Mouse (Mus musculus) layer of hippocampus, adult 2 months (tissue): ENCODE measurements around the gene Pik3r1. TPM values are rescaled to one million over a fixed set of nuclear protein-coding genes. Genes with fewer than 3 reads are reported as not detected.
A peak's percentile ranks its signal among the peaks of the same experiment; 100 is the strongest.

Experiments
- DNase-seq, 2 experiments: peaks; one replicate each; pipeline ENCODE4 v3.0.0; 2022; ENCODE audit warnings: low spot score in 2 of 2
- H3K27ac ChIP-seq: fragments of 200-600 bp; 2 replicates; pipeline ENCODE4 v1.8.1; 2022
- H3K4me3 ChIP-seq: fragments of 200-600 bp; 2 replicates; pipeline ENCODE4 v1.8.1; 2022; ENCODE audit warnings: mild to moderate bottlenecking
- CTCF ChIP-seq: fragments of 200-600 bp; conservative IDR thresholded peaks from 2 replicates; pipeline ENCODE4 v1.8.1; 2022; ENCODE audit warnings: antibody characterized with exemption, mild to moderate bottlenecking, moderate library complexity
- total RNA-seq, 2 experiments: library from RNA; stranded (reverse); gene quantifications; 2 replicates each; pipeline ENCODE4 v1.2.3; 2021

The Pik3r1 gene
- total RNA-seq, 2 experiments from 2014 or later: 79.8 to 80.8 TPM

GRCm38 (mm10) chr13:101798522-101798921 lies 30.5 kb upstream of the Pik3r1 start:
- no peak overlapping the region for H3K27ac ChIP-seq
- no peak overlapping the region for H3K4me3 ChIP-seq
- no peak for DNase-seq
- TF ChIP-seq CTCF: no peak

- TF ChIP-seq CTCF: no peak
- Histone ChIP-seq H3K27ac (peak overlapping the region; percentile 32; the same call in 1 of the 2 replicates), H3K4me3 (no peak overlapping the region)
- no peak for DNase-seq
Observed at GRCm38 (mm10) chr13:101796983-101797382, 29.0 kb upstream of the Pik3r1 start.

GRCm38 (mm10) chr13:101785705-101786104 lies 17.7 kb upstream of the Pik3r1 start:
- no peak overlapping the region for H3K4me3 ChIP-seq
- TF ChIP-seq CTCF: no peak
- DNase-seq: no peak
- no peak overlapping the region for H3K27ac ChIP-seq

- no peak overlapping the region for H3K27ac ChIP-seq
- no peak for TF ChIP-seq CTCF
- DNase-seq: no peak
- no peak overlapping the region for H3K4me3 ChIP-seq
Observed at GRCm38 (mm10) chr13:101784651-101785289, 16.8 kb upstream of the Pik3r1 start.

- DNase-seq: no peak
- H3K27ac ChIP-seq: no peak overlapping the region
- H3K4me3 ChIP-seq: no peak overlapping the region
- no peak for TF ChIP-seq CTCF
Observed at GRCm38 (mm10) chr13:101779011-101779410, 11.0 kb upstream of the Pik3r1 start.

- TF ChIP-seq CTCF: no peak
- Histone ChIP-seq H3K27ac (peak overlapping the region; percentile 36; the same call in 1 of the 2 replicates), H3K4me3 (no peak overlapping the region)
- peak in 1 of 2 experiments; percentile 51 for DNase-seq
Observed at GRCm38 (mm10) chr13:101777851-101778250, 9.8 kb upstream of the Pik3r1 start.

GRCm38 (mm10) chr13:101771071-101771470 lies 3.1 kb upstream of the Pik3r1 start:
- DNase-seq: no peak
- H3K4me3 ChIP-seq: no peak overlapping the region
- no peak overlapping the region for H3K27ac ChIP-seq
- no peak for TF ChIP-seq CTCF

GRCm38 (mm10) chr13:101769955-101770354 lies 1.9 kb upstream of the Pik3r1 start:
- TF ChIP-seq CTCF: no peak
- no peak overlapping the region for H3K4me3 ChIP-seq
- DNase-seq: no peak
- no peak overlapping the region for H3K27ac ChIP-seq

- peak overlapping the region; percentile 91 for H3K27ac ChIP-seq
- TF ChIP-seq CTCF: peak; percentile 63
- DNase-seq: peak; percentile 46 to 63
- H3K4me3 ChIP-seq: peak overlapping the region; percentile 80
Observed at GRCm38 (mm10) chr13:101768630-101768991, 594 bp upstream of the Pik3r1 start.

- peak overlapping the region; percentile 91 for H3K27ac ChIP-seq
- H3K4me3 ChIP-seq: peak overlapping the region; percentile 80
- peak in 1 of 2 experiments; percentile 17 for DNase-seq
- no peak for TF ChIP-seq CTCF
Observed at GRCm38 (mm10) chr13:101767013-101767808, 806 bp downstream of the Pik3r1 start.

GRCm38 (mm10) chr13:101766605-101767012 lies 1.4 kb downstream of the Pik3r1 start:
- peak overlapping the region; percentile 91 for H3K27ac ChIP-seq
- DNase-seq: no peak
- no peak for TF ChIP-seq CTCF
- H3K4me3 ChIP-seq: peak overlapping the region; percentile 80

- no peak for DNase-seq
- TF ChIP-seq CTCF: no peak
- Histone ChIP-seq H3K4me3 (peak overlapping the region; percentile 80), H3K27ac (peak overlapping the region; percentile 32; the same call in 1 of the 2 replicates)
Observed at GRCm38 (mm10) chr13:101765976-101766375, 2.0 kb downstream of the Pik3r1 start.

GRCm38 (mm10) chr13:101764111-101764510 lies 3.9 kb downstream of the Pik3r1 start:
- DNase-seq: no peak
- no peak for TF ChIP-seq CTCF
- peak overlapping the region; percentile 28 for H3K4me3 ChIP-seq
- 0 out of 2 replicates have a peak overlapping the region, but pooled peaks have one; percentile 23 for H3K27ac ChIP-seq
